Mouse (Mus musculus) intestine, postnatal 0 days (tissue): ENCODE measurements around the gene Wsb2. TPM values are rescaled to one million over a fixed set of nuclear protein-coding genes. Genes with fewer than 3 reads are reported as not detected.

Source experiments
- ATAC-seq: fragments of 200-750 bp; cut with Nextera tagmentation; 2 replicates; pipeline ENCODE4 v1.8.0; 2017; ENCODE audit warnings: mild to moderate bottlenecking, moderate TSS enrichment, moderate library complexity
- H3K27ac ChIP-seq: fragments of 300-500 bp; sonication (generic); 2 replicates; pipeline ENCODE4 v1.5.1; 2014; ENCODE audit warnings: mild to moderate bottlenecking, low read depth, low read length, moderate library complexity
- H3K27me3 ChIP-seq: fragments of 300-500 bp; sonication (generic); replicated peaks from 2 replicates; pipeline ENCODE4 v1.6.1; 2014; ENCODE audit warnings: low read length, mixed read lengths; ENCODE audit not compliant: control insufficient read depth, insufficient read depth
- H3K36me3 ChIP-seq: fragments of 300-500 bp; sonication (generic); 2 replicates; pipeline ENCODE4 v1.6.1; 2014; ENCODE audit warnings: mild to moderate bottlenecking, moderate library complexity; ENCODE audit not compliant: control insufficient read depth, insufficient read depth
- H3K4me1 ChIP-seq: fragments of 300-500 bp; sonication (generic); replicated peaks from 2 replicates; pipeline ENCODE4 v1.6.1; 2014; ENCODE audit warnings: antibody characterized with exemption, low read length, mixed read lengths; ENCODE audit not compliant: control insufficient read depth, insufficient read depth
- H3K4me2 ChIP-seq: fragments of 300-500 bp; sonication (generic); replicated peaks from 2 replicates; pipeline ENCODE4 v1.6.1; 2014; ENCODE audit warnings: low read depth, mild to moderate bottlenecking, moderate library complexity
- H3K4me3 ChIP-seq: fragments of 300-500 bp; sonication (generic); 2 replicates; pipeline ENCODE4 v1.5.1; 2014; ENCODE audit warnings: low read depth, low read length
- H3K9ac ChIP-seq: fragments of 300-500 bp; sonication (generic); 2 replicates; pipeline ENCODE4 v1.6.1; 2014; ENCODE audit warnings: mild to moderate bottlenecking, low read depth, low read length
- H3K9me3 ChIP-seq: fragments of 300-500 bp; sonication (generic); 2 replicates; pipeline ENCODE4 v1.6.1; 2016; ENCODE audit warnings: mixed run types; ENCODE audit not compliant: control insufficient read depth
- CTCF ChIP-seq: sonication (generic); IDR thresholded peaks from 2 replicates; pipeline ENCODE4 v1.5.1; 2016; ENCODE audit warnings: low read depth, mild to moderate bottlenecking, control low read depth, antibody characterized with exemption, moderate library complexity
- WGBS: fragments of 180-500 bp; shearing (Covaris S2); extraction: QIAGEN DNeasy Blood & Tissue Kit; methylation state at CpG from one replicate; pipeline ENCODE4 v1.1.7; 2014; 5-methylcytosine and 5-hydroxymethylcytosine counted together
- polyA plus RNA-seq: library from polyadenylated mRNA; unstranded; fragments of >200 nt; fragmentation: Nextera tagmentation; extraction: Ambion mirVana; gene quantifications from 2 replicates; pipeline ENCODE4 v1.2.1, GENCODE M21; 2015

Wsb2 gene
- polyA plus RNA-seq = 125 and 130 TPM in 2 replicates

- peaks cover 14% of the 10 kb centered on the region; the same call in 1 of the 2 replicates for H3K36me3 ChIP-seq
- no peak for TF ChIP-seq CTCF
- H3K9me3 ChIP-seq = no peaks in the 10 kb centered on the region
- peak within 1 kb of the TSS; percentile 75 for H3K4me2 ChIP-seq
- peak within 1 kb of the TSS; percentile 99 for H3K27ac ChIP-seq
- H3K9ac ChIP-seq = peak within 1 kb of the TSS; percentile 92
- ATAC-seq = peak; percentile 12
- peak within 1 kb of the TSS; percentile 93 for H3K4me3 ChIP-seq
- H3K4me1 ChIP-seq = no peaks in the 10 kb centered on the region; the same call in 1 of the 2 replicates
- no peaks in the 10 kb centered on the region for H3K27me3 ChIP-seq
- 0% methylated on average over 9 of the region's 54 CpGs for WGBS
These were observed at the start of gene Wsb2 for GRCm38 (mm10) chr5:117357129-117357477. Gene Wsb2, plus strand, starts transcription at chr5:117357304.

GRCm38 (mm10) chr5:117307699-117308098 lies 49.4 kb upstream of the Wsb2 start:
- peak; percentile 94 for TF ChIP-seq CTCF
- 21% methylated on average over 11 of the region's 11 CpGs for WGBS
- ATAC-seq = peak; percentile 71

GRCm38 (mm10) chr5:117313420-117313819 lies 43.7 kb upstream of the Wsb2 start:
- peak overlapping the region; percentile 66 for H3K4me2 ChIP-seq
- TF ChIP-seq CTCF = no peak
- peaks cover 9% of the 10 kb centered on the region for H3K4me1 ChIP-seq
- H3K27ac ChIP-seq = peak overlapping the region; percentile 5
- no peaks in the 10 kb centered on the region for H3K9me3 ChIP-seq
- no peak overlapping the region for H3K9ac ChIP-seq
- no peaks in the 10 kb centered on the region for H3K36me3 ChIP-seq
- ATAC-seq = peak; percentile 26; the same call in 1 of the 2 replicates
- WGBS = 12% methylated on average over 14 of the region's 14 CpGs
- H3K27me3 ChIP-seq = no peaks in the 10 kb centered on the region
- H3K4me3 ChIP-seq = peak overlapping the region; percentile 23

More at GRCm38 (mm10) chr5:117307699-117308098, 49.4 kb upstream of the Wsb2 start:
- H3K27me3 ChIP-seq = no peaks in the 10 kb centered on the region
- no peaks in the 10 kb centered on the region for H3K9me3 ChIP-seq
- H3K27ac ChIP-seq = no peak overlapping the region
- no peaks in the 10 kb centered on the region for H3K4me1 ChIP-seq
- H3K36me3 ChIP-seq = no peaks in the 10 kb centered on the region
- H3K4me2 ChIP-seq = no peak overlapping the region
- H3K4me3 ChIP-seq = no peak overlapping the region
- no peak overlapping the region for H3K9ac ChIP-seq

- Histone ChIP-seq H3K27me3 (no peaks in the 10 kb centered on the region), H3K27ac (peak overlapping the region; percentile 5), H3K9me3 (no peaks in the 10 kb centered on the region), H3K4me3 (peak overlapping the region; percentile 23), H3K36me3 (no peaks in the 10 kb centered on the region), H3K9ac (no peak overlapping the region), H3K4me2 (peak overlapping the region; percentile 66), H3K4me1 (peaks cover 9% of the 10 kb centered on the region)
- TF ChIP-seq CTCF = no peak
- no peak for ATAC-seq
- 22% methylated on average over 10 of the region's 10 CpGs for WGBS
These were observed 43.2 kb upstream of the Wsb2 start for GRCm38 (mm10) chr5:117313909-117314308.

- no peak for TF ChIP-seq CTCF
- Histone ChIP-seq H3K27ac (no peak overlapping the region), H3K9ac (no peak overlapping the region), H3K27me3 (no peaks in the 10 kb centered on the region), H3K4me3 (no peak overlapping the region), H3K36me3 (no peaks in the 10 kb centered on the region), H3K4me1 (peaks cover 9% of the 10 kb centered on the region), H3K4me2 (peak overlapping the region; percentile 66), H3K9me3 (no peaks in the 10 kb centered on the region)
- 20% methylated on average over 9 of the region's 9 CpGs for WGBS
- peak; percentile 10 for ATAC-seq
These were observed 42.3 kb upstream of the Wsb2 start for GRCm38 (mm10) chr5:117314587-117315428.

GRCm38 (mm10) chr5:117318741-117319629 lies 38.1 kb upstream of the Wsb2 start, which contains the start of gene Vsig10:
Gene Vsig10, plus strand, starts transcription at chr5:117319083.
- Histone ChIP-seq H3K4me1 (peaks cover 6% of the 10 kb centered on the region; the same call in 1 of the 2 replicates), H3K4me3 (peak within 1 kb of the TSS; percentile 85), H3K4me2 (peak within 1 kb of the TSS; percentile 96), H3K9ac (peak within 1 kb of the TSS; percentile 82), H3K27ac (peak within 1 kb of the TSS; percentile 91), H3K9me3 (no peaks in the 10 kb centered on the region), H3K27me3 (no peaks in the 10 kb centered on the region), H3K36me3 (peaks cover 3% of the 10 kb centered on the region; the same call in 1 of the 2 replicates)
- TF ChIP-seq CTCF = peak; percentile 37
- peak; percentile 70 for ATAC-seq
- under 1% methylated on average over 75 of the region's 81 CpGs for WGBS
